8 mouse cellular contexts compared by ENCODE assay signal in the genomic region with DNA sequence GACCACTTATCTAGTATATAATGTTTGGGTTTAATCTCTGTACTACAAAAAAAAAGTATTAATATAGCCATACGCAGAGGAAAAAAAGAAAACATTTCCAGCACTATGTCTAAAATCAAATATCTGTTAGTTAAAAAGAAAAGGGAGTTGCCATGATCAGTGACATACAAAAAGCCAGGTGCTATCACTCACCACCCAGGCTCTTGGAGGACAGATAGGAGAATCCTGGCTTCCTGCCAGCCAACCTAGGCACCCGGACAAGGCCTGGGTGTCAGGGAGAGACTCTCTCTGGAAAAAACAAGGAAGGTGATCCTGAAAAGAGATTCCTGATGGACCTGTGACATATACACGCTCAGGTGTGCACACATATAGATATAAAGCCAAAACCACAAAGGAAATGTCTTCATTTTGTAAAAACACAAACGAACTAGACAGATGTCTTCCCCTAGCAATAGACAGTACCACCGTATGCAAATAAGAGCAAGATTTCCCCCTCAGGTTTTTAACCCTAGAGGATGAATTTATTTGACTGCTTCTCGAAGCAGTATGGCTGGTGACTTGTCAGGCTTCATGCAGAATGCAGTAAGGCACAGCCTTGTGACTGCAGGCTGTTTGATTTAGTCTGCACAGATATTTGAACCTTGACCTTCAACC. TPM values are rescaled to one million over a fixed set of nuclear protein-coding genes. Genes with fewer than 3 reads are reported as not detected.
DNase-seq lines count a peak whose midpoint lies in the region; ATAC-seq and TF ChIP-seq lines count a peak whose summit lies in the region.

No protein-coding gene starts in this region.

- no peaks in the 10 kb centered on the region for H3K36me3 ChIP-seq in kidney, adult 2 months (ENCODE audit: control insufficient read depth, insufficient read depth, low read length)
- no peaks in the 10 kb centered on the region for H3K36me3 ChIP-seq in hindbrain, embryonic 16.5 days (ENCODE audit: control insufficient read depth, insufficient read depth, low read length)
- no peaks in the 10 kb centered on the region for H3K36me3 ChIP-seq in midbrain, embryonic 12.5 days

- no peak for TF ChIP-seq CTCF in kidney, adult 2 months (conservative IDR thresholded peaks at IDR 0.05; ENCODE audit: insufficient read depth, insufficient read length, low read depth, low read length)
- TF ChIP-seq CTCF in brain, embryonic 14.5 days (IDR thresholded peaks at IDR 0.05; ENCODE audit: borderline replicate concordance, extremely low read depth, insufficient read depth, insufficient read length) = no peak

- WGBS in kidney, adult 2 months = 55% methylated on average over 6 of the region's 6 CpGs
- WGBS in hindbrain, embryonic 16.5 days = 53% methylated on average over 6 of the region's 6 CpGs
- WGBS in midbrain, embryonic 12.5 days = 70% methylated on average over 6 of the region's 6 CpGs

- H3K27me3 ChIP-seq in kidney, adult 2 months (replicated peaks; ENCODE audit: control insufficient read depth, insufficient read depth, low read length) = no peaks in the 10 kb centered on the region; the same call in 1 of the 2 replicates
- no peaks in the 10 kb centered on the region for H3K27me3 ChIP-seq in hindbrain, embryonic 16.5 days (replicated peaks; ENCODE audit: control insufficient read depth, insufficient read depth, low read length)
- H3K27me3 ChIP-seq in midbrain, embryonic 12.5 days = no peaks in the 10 kb centered on the region

- peak overlapping the region; percentile 58 for H3K4me2 ChIP-seq in hindbrain, embryonic 16.5 days (ENCODE audit: low read length)
- H3K4me2 ChIP-seq in midbrain, embryonic 12.5 days (replicated peaks) = peak overlapping the region; percentile 36

- ATAC-seq in hindbrain, embryonic 16.5 days = peak; percentile 60
- no peak; the same call in 1 of the 2 replicates for ATAC-seq in midbrain, embryonic 12.5 days (ENCODE audit: low FRiP score, low read depth)

- no peak for TF ChIP-seq POLR2A in kidney, adult 2 months (IDR thresholded peaks at IDR 0.05; ENCODE audit: low read depth, low read length)
- no peak for TF ChIP-seq POLR2A in brain, embryonic 14.5 days (IDR thresholded peaks at IDR 0.05; ENCODE audit: borderline replicate concordance, extremely low read depth, insufficient read depth, insufficient read length, poor library complexity, severe bottlenecking)

- peaks cover 2% of the 10 kb centered on the region; the same call in 1 of the 2 replicates for H3K9me3 ChIP-seq in hindbrain, embryonic 16.5 days (ENCODE audit: control insufficient read depth, low read length)
- no peaks in the 10 kb centered on the region for H3K9me3 ChIP-seq in midbrain, embryonic 12.5 days

- peak; percentile 26 for DNase-seq in kidney, adult 2 months
- DNase-seq in kidney, adult 8-10 months = no peak
- peak; percentile 24 for DNase-seq in brain, embryonic 14.5 days (ENCODE audit: low read depth)
- DNase-seq in embryo, embryonic 10.5 days (ENCODE audit: low spot score) = no peak
- DNase-seq in spleen, postnatal 14 days (ENCODE audit: low spot score in 2 of 2) = no peak
- no peak for DNase-seq in ovary, postnatal 14 days (ENCODE audit: low spot score)

- H3K4me1 ChIP-seq in kidney, adult 2 months (ENCODE audit: control insufficient read depth, insufficient read depth, low read length) = peaks cover 4% of the 10 kb centered on the region; the same call in 1 of the 2 replicates
- H3K4me1 ChIP-seq in hindbrain, embryonic 16.5 days (ENCODE audit: control insufficient read depth, insufficient read depth, low read depth, low read length) = peaks cover 11% of the 10 kb centered on the region
- peaks cover 10% of the 10 kb centered on the region for H3K4me1 ChIP-seq in midbrain, embryonic 12.5 days

- H3K9ac ChIP-seq in hindbrain, embryonic 16.5 days (ENCODE audit: low read depth, low read length) = peak overlapping the region; percentile 53
- no peak overlapping the region for H3K9ac ChIP-seq in midbrain, embryonic 12.5 days (replicated peaks)

- H3K4me3 ChIP-seq in kidney, adult 2 months (ENCODE audit: insufficient read depth, low read depth, low read length) = no peak overlapping the region
- H3K4me3 ChIP-seq in hindbrain, embryonic 16.5 days (ENCODE audit: low read length) = peak overlapping the region; percentile 42
- 0 out of 2 replicates have a peak overlapping the region, but pooled peaks have one; percentile 21 for H3K4me3 ChIP-seq in midbrain, embryonic 12.5 days

- H3K27ac ChIP-seq in kidney, adult 2 months (ENCODE audit: insufficient read depth, low read depth, low read length) = no peak overlapping the region
- H3K27ac ChIP-seq in hindbrain, embryonic 16.5 days (ENCODE audit: low read depth, low read length) = peak overlapping the region; percentile 80
- H3K27ac ChIP-seq in midbrain, embryonic 12.5 days (replicated peaks) = peak overlapping the region; percentile 72

RNA-seq across cellular contexts. Expression of a gene that starts 0.6 kb away (rescaled TPM):
- 0.08 TPM in 2 replicates for polyA plus RNA-seq in kidney, adult 2 months (2012; rRNA removed)
- 6.0 and 8.5 TPM in 2 replicates for polyA plus RNA-seq in brain, embryonic 14.5 days (2012; rRNA removed)
- polyA plus RNA-seq in hindbrain, embryonic 16.5 days (2015; fragmentation: Nextera tagmentation; extraction: Ambion mirVana) = 9.9 and 12.6 TPM in 2 replicates
- 1.5 and 3.3 TPM in 2 replicates for polyA plus RNA-seq in midbrain, embryonic 12.5 days (2016; fragmentation: Nextera tagmentation; extraction: Ambion mirVana)

Comparison
In these comparisons a context has a peak if more than half of its experiments do, and no peak if none do; other contexts are left out.
1. DNase-seq: peak in kidney, adult 2 months (single experiment) and brain, embryonic 14.5 days (single experiment); none in kidney, adult 8-10 months (0 of 2), embryo, embryonic 10.5 days (single experiment), spleen, postnatal 14 days (0 of 2) and ovary, postnatal 14 days (single experiment).